Mouse (Mus musculus): Measurements from ENCODE around the gene Uchl4. TPM values are rescaled to one million over a fixed set of nuclear protein-coding genes. Genes with fewer than 3 reads are reported as not detected.
A peak's percentile ranks its signal among the peaks of the same experiment; 100 is the strongest.
"Not testable (repeated sequence)": the region's sequence is repeated elsewhere in the genome, so short reads cannot be mapped to it uniquely, and the experiment has no call there.

Uchl4 gene
- total RNA-seq, 2 experiments from 2014 or later: 0.48 TPM; not detected in 1

DNA sequence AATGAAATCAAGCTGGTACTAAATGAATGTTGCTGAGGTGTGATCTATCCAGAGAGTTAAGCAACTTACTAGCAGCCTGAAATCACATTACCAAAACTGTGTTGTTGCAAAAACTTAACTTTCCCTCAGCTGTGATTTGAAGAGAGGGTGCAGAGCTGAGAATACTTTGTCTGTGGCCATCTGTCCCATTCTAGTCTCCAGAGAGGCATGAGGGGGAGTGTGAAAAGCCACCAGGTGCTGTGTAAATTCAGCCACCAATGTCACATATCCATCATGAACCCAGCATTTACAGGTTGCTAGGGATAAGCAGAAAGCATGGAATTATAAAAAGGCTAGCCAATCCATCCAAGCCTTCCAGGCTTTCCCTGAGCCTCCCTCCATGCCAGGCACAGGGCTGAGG lies 6.0 kb upstream of the Uchl4 start:
- ATAC-seq (ENCODE audit: poor library complexity, severe bottlenecking): no peak

DNA sequence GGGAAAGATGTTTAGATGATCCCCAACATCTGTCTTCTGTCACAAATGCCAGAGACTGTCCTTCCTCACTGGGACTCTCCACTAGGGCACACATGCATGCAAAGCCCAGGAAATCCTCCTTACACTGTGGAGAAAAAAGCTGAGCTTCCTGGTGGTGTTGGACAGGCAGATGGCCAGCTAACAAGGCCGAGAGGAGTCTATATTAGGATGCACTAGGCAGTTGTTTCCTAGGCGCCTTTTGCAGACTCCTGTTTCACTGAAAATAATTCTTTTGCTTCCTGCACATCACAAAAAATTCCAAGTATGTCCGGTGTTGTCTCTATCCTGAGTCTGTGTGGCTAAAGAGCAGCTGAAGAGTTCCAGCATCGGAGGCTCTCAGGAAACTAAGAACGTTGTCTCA lies 3.8 kb upstream of the Uchl4 start:
- ATAC-seq (ENCODE audit: poor library complexity, severe bottlenecking): no peak

DNA sequence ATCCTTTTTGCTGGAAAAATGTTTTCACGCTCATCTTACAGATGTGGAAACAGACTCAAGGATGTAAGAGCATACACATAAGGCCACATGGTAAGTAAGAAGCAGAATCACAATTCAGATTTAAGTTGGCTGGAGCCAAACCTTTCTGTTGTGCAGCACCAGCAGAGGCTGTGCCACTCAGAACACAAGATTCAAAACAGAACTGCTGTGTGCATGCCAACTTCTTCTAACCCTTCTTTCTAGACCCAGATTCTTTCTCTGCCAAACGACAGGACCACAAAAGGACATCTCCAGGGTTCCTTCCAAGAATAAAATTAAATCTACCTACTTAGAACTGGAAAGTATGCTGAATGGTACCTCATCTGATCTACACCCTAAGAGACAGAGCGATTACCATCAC lies 3.3 kb upstream of the Uchl4 start:
- ATAC-seq (ENCODE audit: poor library complexity, severe bottlenecking): no peak

DNA sequence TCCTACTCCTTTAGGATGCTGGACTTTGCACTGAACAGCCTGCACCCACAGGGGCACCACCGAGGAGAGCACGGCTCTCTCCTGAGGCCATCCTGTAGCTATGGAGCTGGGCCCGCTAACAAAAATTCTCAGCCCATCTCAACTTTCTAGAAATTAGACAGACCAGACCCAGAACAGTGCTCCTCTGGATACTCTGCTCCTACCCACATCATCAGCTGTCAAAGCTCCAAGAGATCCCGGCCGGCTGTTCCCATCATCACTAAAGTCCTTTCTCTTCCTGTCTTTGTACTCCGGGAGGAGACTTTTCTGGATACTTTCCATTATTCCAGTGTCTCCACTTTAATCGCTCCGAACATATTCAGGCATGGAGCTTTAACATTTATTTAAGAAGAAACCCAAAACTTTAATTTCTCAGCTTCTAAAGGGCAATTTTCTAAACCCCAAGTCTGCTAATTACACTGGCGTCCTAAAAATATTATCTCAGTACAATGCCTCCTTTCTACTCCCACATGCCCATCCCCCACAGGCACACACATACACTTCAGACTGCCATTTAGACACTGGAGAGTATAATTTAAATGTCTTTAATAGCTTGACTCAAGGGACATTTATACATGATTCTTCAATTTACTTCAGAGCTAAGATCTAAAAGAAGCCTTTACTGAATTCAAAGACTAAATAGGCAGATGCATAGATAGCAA lies 2.6 kb upstream of the Uchl4 start:
- no peak for ATAC-seq (ENCODE audit: poor library complexity, severe bottlenecking)

DNA sequence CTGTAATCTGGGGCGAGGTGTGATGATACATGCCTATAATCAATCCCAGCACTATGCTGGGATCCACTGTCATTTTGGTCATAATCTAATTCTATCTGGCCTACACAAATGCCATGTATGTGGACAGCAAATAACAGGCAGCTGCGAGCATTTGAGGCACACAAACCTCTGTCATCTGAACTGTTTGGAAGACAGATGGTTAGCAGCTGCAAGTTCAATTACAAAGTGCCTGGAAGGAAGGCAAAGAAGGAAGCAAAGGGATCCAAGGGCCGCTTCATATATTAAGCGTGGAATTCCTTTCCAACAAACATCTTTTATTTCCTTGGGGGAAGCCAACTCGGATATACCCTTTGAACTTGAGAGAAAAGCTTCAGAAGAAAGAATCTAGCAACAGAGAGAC lies 1.3 kb upstream of the Uchl4 start:
- no peak for ATAC-seq (ENCODE audit: poor library complexity, severe bottlenecking)

DNA sequence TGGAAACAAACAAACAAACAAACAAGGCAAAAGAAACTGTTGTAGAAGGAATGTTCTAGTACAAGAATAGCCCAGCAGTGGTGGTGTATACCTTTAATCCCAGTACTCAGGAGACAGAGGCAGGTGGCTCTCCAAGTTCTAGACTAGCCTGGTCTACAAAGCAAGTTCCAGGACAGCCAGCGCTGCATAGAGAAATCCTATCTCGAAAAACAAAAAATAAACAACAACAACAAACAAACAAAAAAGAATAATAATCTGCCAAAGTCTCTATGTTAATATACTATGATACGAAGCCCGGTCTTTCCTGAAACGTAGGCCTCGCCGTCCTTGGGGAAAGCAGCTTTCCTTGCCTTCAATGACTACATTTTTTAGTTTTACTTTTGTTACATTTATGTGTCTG lies 1.1 kb downstream of the Uchl4 start:
- ATAC-seq (ENCODE audit: poor library complexity, severe bottlenecking): no peak

DNA sequence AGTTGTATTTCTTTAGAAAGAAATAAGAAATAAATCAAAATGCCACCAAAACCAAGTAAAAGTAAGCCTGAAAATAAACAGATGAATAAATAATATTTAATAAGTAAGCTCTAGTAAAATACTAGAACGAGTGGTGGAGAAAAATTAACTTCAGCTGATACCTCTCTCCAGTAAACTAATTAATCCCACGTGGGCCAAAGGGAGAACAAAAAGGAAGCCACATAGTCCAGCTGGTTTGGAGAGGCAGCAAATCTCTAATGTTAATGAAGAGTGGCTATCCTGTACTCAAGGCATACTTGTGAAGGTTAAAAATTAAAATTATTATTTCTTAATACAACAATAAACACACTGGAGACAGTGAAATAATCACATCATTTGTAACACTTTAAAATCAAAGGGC lies 5.1 kb downstream of the Uchl4 start:
- no peak for ATAC-seq (ENCODE audit: poor library complexity, severe bottlenecking)

DNA sequence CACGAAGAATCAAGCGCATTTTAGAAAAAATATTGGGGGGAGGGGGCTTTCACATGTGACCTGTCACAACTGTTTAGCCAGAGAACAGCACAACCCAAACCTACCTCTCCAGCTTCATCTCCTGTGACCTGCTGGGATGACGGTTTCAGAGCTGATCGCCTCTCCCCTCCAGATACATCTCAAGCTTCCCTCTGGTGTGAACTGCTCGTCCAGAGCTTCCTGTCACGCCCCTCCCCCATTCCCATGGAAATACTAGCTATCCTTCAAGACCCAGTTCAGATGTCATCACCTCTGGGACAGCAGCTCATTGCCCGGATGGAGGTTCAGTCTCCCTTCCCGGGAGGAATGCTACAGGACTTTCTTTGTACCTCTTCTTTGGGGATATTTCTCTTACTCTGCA lies 5.7 kb downstream of the Uchl4 start:
- no peak for ATAC-seq (ENCODE audit: poor library complexity, severe bottlenecking)

DNA sequence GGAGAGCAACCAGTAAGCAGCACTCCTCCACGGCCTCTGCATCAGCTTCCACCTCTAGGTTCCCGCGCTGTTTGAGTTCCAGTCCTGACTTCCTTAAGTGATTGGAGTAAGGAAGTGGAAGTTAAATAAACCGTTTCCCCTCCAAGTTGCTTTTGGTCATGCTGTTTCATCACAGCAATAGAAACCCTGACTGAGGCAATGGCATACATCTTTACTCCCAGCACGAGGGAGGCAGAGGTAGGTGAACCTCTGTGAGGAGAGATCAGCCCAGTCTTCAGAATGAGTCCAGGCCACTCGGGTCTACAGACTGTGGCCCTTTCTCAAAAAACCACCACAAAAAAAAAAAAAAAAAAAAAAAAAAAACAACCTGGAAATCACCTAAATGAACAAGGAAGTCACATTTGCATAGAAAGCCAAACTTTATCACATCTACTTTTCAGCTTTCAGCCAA lies 7.4 kb downstream of the Uchl4 start:
- ATAC-seq (ENCODE audit: poor library complexity, severe bottlenecking): peak; percentile 91

DNA sequence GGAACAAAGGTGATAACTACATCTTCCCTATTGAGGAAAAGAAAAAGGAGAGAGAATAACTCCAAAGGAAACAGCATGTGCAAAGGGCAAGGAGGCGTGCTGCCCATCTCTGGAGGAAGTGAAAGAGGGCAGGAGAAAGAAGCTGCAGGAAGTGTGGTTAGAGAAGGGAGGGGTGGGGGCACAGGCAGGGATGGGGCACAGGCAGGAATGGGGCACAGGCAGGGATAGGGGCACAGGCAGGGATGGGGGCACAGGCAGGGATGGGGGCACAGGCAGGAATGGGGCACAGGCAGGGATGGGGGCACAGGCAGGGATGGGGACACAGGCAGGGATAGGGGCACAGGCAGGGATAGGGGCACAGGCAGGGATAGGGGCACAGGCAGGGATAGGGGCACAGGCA lies 14.4 kb downstream of the Uchl4 start:
- ATAC-seq (ENCODE audit: poor library complexity, severe bottlenecking): peak; percentile 25; the same call in 1 of the 2 replicates

DNA sequence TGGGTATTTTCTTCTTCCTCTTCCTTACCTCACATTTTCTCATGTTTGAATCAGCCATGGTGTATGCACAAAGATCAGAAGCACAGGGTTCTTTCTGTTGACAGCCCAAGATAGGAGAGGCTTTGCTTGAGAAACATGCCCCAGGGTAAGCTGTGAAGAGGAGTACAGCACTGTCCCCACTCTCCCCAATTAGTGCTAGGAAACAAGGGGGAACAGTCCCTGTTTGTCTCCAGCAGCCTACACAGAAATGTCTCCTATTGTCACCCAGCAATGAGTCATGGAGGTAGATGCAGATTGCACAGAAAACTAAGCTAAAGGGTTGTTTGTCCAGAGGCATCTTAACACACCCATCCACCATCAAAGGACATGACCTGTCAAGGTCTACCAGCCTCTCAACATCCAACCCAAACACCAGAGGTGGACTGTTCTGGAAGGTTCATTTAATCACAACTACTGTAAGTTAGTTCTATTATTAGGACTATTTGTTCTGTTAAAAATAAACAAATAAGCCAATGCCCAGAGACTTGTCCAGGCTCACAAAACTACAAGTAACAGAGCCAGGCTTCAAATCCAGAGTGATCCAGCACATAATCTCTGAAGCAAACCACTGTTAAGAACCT lies 15.2 kb downstream of the Uchl4 start:
- no peak for ATAC-seq (ENCODE audit: poor library complexity, severe bottlenecking)

DNA sequence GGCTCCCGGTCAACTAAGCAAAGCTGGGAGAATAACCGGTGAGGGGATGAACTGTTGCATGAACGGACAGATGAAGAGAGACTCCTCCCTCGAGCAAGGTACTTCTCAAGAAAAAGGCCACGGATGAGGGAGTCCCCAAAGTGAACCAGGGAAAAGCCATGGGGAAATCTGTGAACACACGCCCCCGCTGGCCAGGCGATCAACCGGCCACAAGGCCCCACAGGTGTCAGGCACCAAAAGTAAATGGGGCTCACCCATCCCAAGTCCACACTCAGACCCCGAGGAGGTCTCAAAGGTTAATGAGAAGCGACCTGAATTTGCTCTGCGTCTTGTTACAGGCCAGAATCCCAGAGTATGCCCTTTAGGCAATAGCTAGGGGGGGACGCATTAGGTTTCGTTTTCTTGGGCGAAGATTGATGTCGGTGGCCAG lies 17.6 kb downstream of the Uchl4 start:
- ATAC-seq (ENCODE audit: poor library complexity, severe bottlenecking): no peak

DNA sequence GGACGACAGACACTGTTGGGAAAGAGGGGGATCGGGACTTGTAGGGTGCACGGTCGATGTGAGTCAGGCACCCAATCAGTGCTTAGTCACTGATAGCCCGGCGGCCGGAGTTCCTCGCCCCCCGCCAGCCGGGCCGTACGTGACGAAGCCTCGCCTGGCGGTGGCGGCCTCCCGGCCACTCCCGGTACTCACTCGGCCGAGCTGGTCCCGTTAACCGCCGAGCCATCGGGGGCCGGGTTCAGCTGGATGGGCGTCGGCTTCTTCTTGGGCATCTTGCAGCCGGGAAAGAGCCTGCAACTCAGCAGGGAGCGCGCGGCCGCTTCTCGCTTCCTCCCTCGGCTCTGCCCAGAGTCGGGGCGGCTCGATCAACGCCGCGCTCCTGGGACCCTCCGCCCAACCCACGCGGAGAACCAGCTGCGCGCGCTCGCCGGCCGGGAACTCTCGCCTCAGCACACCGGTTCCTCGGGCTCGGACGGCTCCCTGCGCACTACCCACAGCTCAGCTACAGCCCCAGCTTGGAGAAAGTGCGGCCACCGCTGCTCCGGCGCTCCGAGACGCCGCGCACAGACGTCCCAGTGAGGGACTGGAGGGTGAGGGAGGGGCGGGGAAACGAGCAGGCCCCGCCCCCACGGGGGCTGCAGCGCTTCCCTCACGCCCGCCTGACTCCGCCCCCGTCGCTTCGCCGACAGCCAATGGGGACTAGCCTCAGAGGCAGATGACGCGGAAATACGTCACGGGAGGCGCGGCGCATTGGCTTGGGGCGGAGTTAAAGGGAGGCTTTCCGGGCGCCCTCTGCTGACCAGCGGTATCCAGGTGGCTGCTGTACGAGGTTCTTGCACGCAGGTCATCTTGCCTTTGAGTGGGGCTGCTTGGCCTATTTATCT lies 18.3 kb downstream of the Uchl4 start, which contains the start of gene Map2k1:
TSS of gene Map2k1 (minus strand) at position 611 of the 884 bp plus-strand sequence.
- peak; percentile 96 for ATAC-seq (ENCODE audit: poor library complexity, severe bottlenecking)

DNA sequence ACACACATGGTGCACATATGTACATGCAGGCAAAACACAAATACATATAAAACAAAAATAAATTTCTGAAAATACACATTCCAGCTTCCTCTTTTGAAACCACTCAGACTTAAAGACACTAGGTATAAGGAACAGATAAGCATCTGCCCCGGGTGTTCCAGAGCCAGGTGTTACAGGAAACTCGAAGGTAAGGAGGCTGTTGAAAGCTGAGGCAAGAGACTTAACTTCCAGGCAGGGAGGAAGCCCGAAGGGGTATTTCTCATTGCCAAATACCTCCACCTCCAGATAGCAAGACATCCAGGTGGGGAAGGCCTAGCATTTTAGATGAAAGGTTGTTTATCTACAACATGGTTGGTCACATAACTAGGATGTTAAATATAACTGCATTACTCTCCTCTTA lies 20.4 kb downstream of the Uchl4 start:
- no peak for ATAC-seq (ENCODE audit: poor library complexity, severe bottlenecking)

DNA sequence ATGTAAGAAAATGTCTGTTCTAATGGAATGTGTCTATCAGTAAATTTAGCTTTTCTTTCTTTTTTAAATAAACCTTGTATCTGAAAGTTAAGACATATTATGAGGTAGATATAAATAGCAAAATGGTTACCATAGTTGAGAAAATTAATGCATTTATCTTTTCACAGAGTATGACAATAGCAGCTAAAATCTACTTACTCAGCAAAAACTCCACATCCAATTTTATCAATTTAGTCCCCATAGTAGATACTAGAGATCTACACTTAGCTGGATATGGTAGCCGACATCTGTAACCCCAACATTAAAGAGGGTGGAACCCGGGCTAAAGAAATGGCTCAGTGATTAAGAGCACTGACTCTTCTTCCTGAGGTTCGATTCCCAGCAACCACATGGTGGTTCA lies 21.2 kb downstream of the Uchl4 start:
- no peak for ATAC-seq (ENCODE audit: poor library complexity, severe bottlenecking)

DNA sequence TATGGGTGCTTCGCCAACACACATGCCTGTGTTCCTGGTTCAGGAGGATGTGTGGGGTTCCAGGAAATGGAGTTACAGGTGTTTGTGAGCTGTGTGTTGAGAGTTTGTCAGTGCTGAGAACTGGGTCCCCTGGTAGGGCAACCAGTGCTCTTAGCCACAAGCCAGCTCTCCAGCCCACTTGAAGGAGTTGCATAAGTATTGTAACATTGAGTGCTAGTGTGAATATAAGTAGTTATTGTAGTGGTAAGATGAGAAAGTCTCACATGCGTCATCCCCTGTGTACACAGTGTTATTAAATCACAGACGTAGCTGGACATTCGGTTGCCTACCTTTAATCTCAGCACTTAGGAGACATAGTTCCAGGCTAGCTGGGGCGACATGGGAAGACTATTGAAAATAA lies 24.9 kb downstream of the Uchl4 start:
- ATAC-seq (ENCODE audit: poor library complexity, severe bottlenecking): no peak

DNA sequence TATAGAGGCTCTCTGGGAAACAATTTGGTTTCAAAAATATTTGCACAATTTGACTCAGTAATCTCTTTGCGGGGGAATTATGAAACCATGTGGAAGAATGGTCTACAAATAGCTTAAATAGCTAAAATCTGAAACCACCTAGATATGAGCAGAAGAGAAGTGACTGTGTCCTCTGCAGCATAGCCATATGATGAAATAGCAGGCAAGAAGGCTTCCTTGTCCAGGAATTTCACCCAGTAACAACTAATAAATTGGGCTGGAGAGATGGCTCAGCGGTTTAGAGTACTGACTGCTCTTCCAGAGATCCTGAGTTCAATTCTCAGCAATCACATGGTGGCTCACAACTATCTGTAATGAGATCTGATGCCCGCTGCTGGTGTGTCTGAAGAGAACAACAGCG lies 26.0 kb downstream of the Uchl4 start:
- no peak for ATAC-seq (ENCODE audit: poor library complexity, severe bottlenecking)

DNA sequence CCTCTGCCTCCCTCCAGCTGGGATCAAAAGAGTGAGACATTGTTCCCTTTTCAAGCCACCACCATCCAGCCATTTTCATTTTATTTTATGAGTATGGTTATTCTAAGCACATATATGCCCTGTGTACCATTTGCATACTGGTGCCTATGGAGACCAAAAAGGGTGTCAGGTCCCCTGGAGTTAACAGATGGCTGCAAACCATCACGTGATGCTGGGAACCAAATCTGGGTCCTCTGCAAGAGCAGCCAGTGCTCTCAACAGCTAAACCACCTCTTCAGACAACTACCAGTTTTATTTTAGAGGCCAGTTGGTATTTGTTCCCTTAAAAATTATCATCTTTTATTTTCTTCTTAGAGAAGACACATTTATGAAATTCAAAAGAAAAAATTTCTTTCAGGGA lies 29.8 kb downstream of the Uchl4 start:
- ATAC-seq (ENCODE audit: poor library complexity, severe bottlenecking): no peak

DNA sequence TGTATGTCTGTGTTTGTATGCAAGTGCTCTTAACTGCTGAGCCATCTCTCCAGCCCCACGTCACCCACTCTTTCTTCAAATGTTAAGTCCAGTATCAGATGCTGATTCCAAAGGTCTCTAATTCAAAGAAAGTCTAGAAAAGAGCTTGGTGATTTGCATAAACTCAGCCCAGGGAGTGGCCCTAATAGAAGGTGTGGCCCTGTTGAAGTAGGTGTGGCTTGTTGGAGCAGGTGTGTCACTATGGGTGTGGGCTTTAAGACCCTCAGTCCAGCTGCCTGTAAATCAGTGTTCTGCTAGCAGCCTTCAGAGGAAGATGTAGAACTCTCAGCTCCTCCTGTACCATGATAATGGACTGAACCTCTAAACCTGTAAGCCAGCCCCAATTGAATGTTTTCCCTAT lies 32.2 kb downstream of the Uchl4 start:
- no peak for ATAC-seq (ENCODE audit: poor library complexity, severe bottlenecking)

DNA sequence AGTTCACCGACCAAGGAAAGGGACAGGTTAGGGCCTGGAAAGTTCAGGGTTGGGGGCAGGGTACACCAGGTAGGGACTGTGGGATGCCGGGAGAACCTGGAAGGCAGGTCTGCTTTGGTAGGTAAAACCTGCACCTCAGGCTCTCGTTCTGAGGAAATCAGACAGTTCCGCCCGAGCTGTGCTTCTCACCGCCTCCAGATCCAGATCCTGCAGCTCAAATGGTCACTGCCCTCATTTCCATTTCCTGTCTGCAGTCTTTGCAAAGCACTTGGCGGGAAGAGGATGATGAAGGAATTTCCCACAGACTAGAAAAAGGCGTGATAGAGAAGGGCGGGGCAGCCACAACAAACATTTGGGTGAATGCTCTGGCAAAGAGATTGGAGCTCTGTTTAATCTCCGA lies 33.2 kb downstream of the Uchl4 start:
- ATAC-seq (ENCODE audit: poor library complexity, severe bottlenecking): no peak

DNA sequence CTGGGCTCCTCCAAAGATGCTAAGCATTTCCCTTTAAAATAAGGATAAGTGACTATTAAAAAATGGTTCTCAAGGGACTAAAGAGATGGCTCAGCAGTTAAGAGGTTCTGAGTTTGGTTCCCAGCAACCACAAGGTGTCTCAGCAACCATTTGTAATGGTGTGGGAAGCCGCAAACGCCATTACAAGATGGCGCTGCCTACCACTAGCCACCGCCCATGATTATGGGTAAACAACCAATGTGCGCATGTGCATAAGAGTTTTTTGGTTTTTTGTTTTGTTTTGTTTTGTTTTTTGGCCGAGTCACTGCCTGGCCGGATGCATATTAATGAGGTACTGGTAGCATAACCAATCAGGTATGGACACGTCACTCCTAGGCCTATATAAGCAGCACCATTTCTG lies 33.8 kb downstream of the Uchl4 start:
- not testable (repeated sequence) for ATAC-seq (ENCODE audit: poor library complexity, severe bottlenecking)

DNA sequence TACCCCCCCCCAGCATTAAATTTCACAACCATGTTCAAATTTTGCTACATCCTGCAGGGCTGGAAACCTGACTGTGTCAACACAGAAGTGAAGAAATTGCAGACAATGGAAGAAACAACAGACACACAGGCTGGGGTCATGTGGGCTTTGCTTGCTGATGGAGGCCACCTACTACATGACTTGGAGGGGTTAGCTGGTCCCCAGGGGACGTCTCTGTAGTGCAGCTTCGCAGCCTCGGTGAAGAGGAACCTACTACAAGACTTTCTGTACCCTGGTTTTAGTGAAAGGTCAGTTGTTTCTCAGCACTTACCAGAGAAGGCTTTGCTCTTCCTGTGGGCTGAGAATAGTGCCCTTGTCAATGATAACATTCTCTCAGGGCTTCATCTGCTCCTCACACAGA lies 36.2 kb downstream of the Uchl4 start:
- no peak for ATAC-seq (ENCODE audit: poor library complexity, severe bottlenecking)

Data from megakaryocyte, adult 5-6 weeks (primary cell).